ENCODE assay signal across 10 mouse cellular contexts in the genomic region with DNA sequence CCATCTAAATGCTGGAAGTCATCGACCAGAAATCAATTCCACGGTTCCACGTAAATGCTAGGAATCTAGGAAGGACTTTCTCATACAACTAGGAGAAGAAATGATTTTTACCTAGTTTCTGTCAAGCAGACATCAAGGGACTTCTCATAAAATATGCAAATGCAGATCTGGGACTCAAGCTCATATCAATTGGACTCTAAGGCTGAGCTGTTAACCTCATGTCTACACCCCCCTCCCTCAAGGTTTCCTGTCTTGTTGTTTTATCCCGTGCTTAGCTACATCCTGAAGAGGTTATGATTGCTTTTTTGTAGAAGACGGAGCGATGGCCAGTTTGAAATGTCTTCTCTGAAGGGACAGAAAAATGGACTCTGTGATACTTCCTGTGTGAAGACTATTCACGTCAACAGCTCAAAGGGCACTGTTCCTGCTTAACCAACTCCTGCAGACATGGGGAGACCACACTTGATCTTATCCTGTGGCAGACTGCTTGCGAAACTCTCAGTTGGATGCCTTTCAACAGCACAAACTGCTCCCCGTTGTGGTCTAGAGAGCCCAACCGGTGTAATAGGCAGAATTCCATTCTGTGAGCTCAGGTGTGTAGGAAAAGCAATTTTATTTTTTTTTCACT.
DNase-seq lines count a peak whose midpoint lies in the region; ATAC-seq and TF ChIP-seq lines count a peak whose summit lies in the region.
"Had no signal": no experiment of that assay in that cellular context is flagged by ENCODE, and none has a peak within 500 bp of the region (broad histone marks: within the 10 kb centered on the region; RNA-seq: fewer than 3 reads in every experiment).

No protein-coding gene starts in this region.

- no peak for ATAC-seq in midbrain, embryonic 11.5 days (ENCODE audit: low FRiP score)
- peak; percentile 39; the same call in 1 of the 2 replicates for ATAC-seq in lung, embryonic 15.5 days (ENCODE audit: borderline replicate concordance, extremely low read depth, low FRiP score, low TSS enrichment)
- ATAC-seq in midbrain, postnatal 0 days (ENCODE audit: low FRiP score), result no peak

- peak; percentile 25 for DNase-seq in adrenal gland, adult 2 months
- no peak for DNase-seq in adrenal gland, adult 18-20 months (ENCODE audit: low spot score in 2 of 2)
- peak; percentile 75 for DNase-seq in midbrain, embryonic 11.5 days (ENCODE audit: low spot score, missing footprints)
- DNase-seq in midbrain, embryonic 10.5 days (ENCODE audit: low spot score), result no peak
- DNase-seq in thymus, postnatal 36 days, result peak; percentile 6 to 11
- DNase-seq in midbrain, postnatal 0 days (ENCODE audit: low spot score), result no peak
- DNase-seq in forebrain, embryonic 10.5 days (ENCODE audit: extremely low spot score, low spot score), result no peak

- H3K4me1 ChIP-seq in midbrain, embryonic 11.5 days (ENCODE audit: control insufficient read depth, insufficient read depth, low read length), result peaks cover 16% of the 10 kb centered on the region
- H3K4me1 ChIP-seq in midbrain, embryonic 10.5 days, result peaks cover 27% of the 10 kb centered on the region
- 0 out of 2 replicates have a peak, but pooled peaks cover 5% of the 10 kb centered on the region for H3K4me1 ChIP-seq in lung, embryonic 15.5 days
- H3K4me1 ChIP-seq in midbrain, postnatal 0 days (ENCODE audit: insufficient read depth, low read length), result no peaks in the 10 kb centered on the region
- peaks cover 21% of the 10 kb centered on the region for H3K4me1 ChIP-seq in forebrain, embryonic 10.5 days

- no peaks in the 10 kb centered on the region for H3K9me3 ChIP-seq in midbrain, embryonic 11.5 days (ENCODE audit: control insufficient read depth, low read length)
- H3K9me3 ChIP-seq in midbrain, embryonic 10.5 days (replicated peaks), result no peaks in the 10 kb centered on the region
- H3K9me3 ChIP-seq in lung, embryonic 15.5 days, result no peaks in the 10 kb centered on the region
- H3K9me3 ChIP-seq in midbrain, postnatal 0 days (ENCODE audit: low read length), result no peaks in the 10 kb centered on the region
- H3K9me3 ChIP-seq in forebrain, embryonic 10.5 days, result no peaks in the 10 kb centered on the region

- H3K36me3 ChIP-seq in midbrain, embryonic 11.5 days (ENCODE audit: control insufficient read depth, insufficient read depth, low read length), result no peaks in the 10 kb centered on the region
- H3K36me3 ChIP-seq in midbrain, embryonic 10.5 days, result no peaks in the 10 kb centered on the region
- no peaks in the 10 kb centered on the region for H3K36me3 ChIP-seq in lung, embryonic 15.5 days
- no peaks in the 10 kb centered on the region for H3K36me3 ChIP-seq in midbrain, postnatal 0 days (ENCODE audit: insufficient read depth, low read length)
- H3K36me3 ChIP-seq in forebrain, embryonic 10.5 days (replicated peaks), result no peaks in the 10 kb centered on the region

- TF ChIP-seq CTCF in midbrain, postnatal 0 days (IDR thresholded peaks at IDR 0.05), result no peak

- 36% methylated on average over 10 of the region's 10 CpGs for WGBS in midbrain, embryonic 11.5 days
- 38% methylated on average over 10 of the region's 10 CpGs for WGBS in midbrain, embryonic 10.5 days
- 42% methylated on average over 10 of the region's 10 CpGs for WGBS in lung, embryonic 15.5 days
- WGBS in midbrain, postnatal 0 days, result 46% methylated on average over 10 of the region's 10 CpGs
- WGBS in forebrain, embryonic 10.5 days, result 39% methylated on average over 10 of the region's 10 CpGs

- H3K27ac ChIP-seq in midbrain, embryonic 11.5 days (ENCODE audit: low read depth, low read length), result no peak overlapping the region
- H3K27ac ChIP-seq in midbrain, embryonic 10.5 days (replicated peaks), result no peak overlapping the region
- H3K27ac ChIP-seq in lung, embryonic 15.5 days, result no peak overlapping the region
- H3K27ac ChIP-seq in midbrain, postnatal 0 days (ENCODE audit: low read depth, low read length), result no peak overlapping the region
- no peak overlapping the region for H3K27ac ChIP-seq in forebrain, embryonic 10.5 days
- H3K27ac ChIP-seq: macrophage had no signal

- H3K9ac ChIP-seq in midbrain, embryonic 11.5 days (ENCODE audit: low read length), result no peak overlapping the region
- H3K9ac ChIP-seq in lung, embryonic 15.5 days, result no peak overlapping the region
- H3K9ac ChIP-seq in midbrain, postnatal 0 days (replicated peaks; ENCODE audit: low read length, poor library complexity, severe bottlenecking), result no peak overlapping the region

- H3K27me3 ChIP-seq in midbrain, embryonic 11.5 days (ENCODE audit: control insufficient read depth, insufficient read depth, low read length), result no peaks in the 10 kb centered on the region
- H3K27me3 ChIP-seq in midbrain, embryonic 10.5 days (ENCODE audit: low read depth, poor library complexity, severe bottlenecking), result peaks cover 38% of the 10 kb centered on the region
- H3K27me3 ChIP-seq in lung, embryonic 15.5 days, result no peaks in the 10 kb centered on the region
- H3K27me3 ChIP-seq in midbrain, postnatal 0 days (ENCODE audit: insufficient read depth, low read length), result no peaks in the 10 kb centered on the region
- H3K27me3 ChIP-seq in forebrain, embryonic 10.5 days (ENCODE audit: poor library complexity, severe bottlenecking), result peaks cover 28% of the 10 kb centered on the region
- H3K27me3 ChIP-seq: CH12.LX had no signal

- H3K4me3 ChIP-seq in midbrain, embryonic 11.5 days (ENCODE audit: low read depth, low read length), result no peak overlapping the region
- no peak overlapping the region for H3K4me3 ChIP-seq in midbrain, embryonic 10.5 days
- H3K4me3 ChIP-seq in lung, embryonic 15.5 days, result no peak overlapping the region
- H3K4me3 ChIP-seq in midbrain, postnatal 0 days (ENCODE audit: low read depth, low read length), result no peak overlapping the region
- H3K4me3 ChIP-seq in forebrain, embryonic 10.5 days, result no peak overlapping the region

- no peak overlapping the region for H3K4me2 ChIP-seq in midbrain, embryonic 11.5 days
- H3K4me2 ChIP-seq in lung, embryonic 15.5 days, result no peak overlapping the region
- no peak overlapping the region for H3K4me2 ChIP-seq in midbrain, postnatal 0 days (ENCODE audit: low read depth, low read length, poor library complexity, severe bottlenecking)

Comparison
In these comparisons a context has a peak if more than half of its experiments do, and no peak if none do; other contexts are left out.
1. DNase-seq: peak in adrenal gland, adult 2 months (single experiment), midbrain, embryonic 11.5 days (single experiment) and thymus, postnatal 36 days (2 of 2); none in adrenal gland, adult 18-20 months (0 of 2), midbrain, embryonic 10.5 days (single experiment), midbrain, postnatal 0 days (single experiment) and forebrain, embryonic 10.5 days (single experiment).